Mouse (Mus musculus) kidney, adult 2 months (tissue): ENCODE results near the gene Btbd6.

Source experiments
- CTCF ChIP-seq: fragments of 200-500 bp; conservative IDR thresholded peaks from 2 replicates; pipeline ENCODE4 v1.5.1; 2011; ENCODE audit warnings: low read depth, mild to moderate bottlenecking, control low read depth, low read length, moderate library complexity, mixed read lengths; ENCODE audit not compliant: insufficient read depth, insufficient read length
- POLR2A ChIP-seq: fragments of 200-500 bp; IDR thresholded peaks from one replicate; pipeline ENCODE4 v1.6.1; 2011; ENCODE audit warnings: low read depth, low read length, control low read depth

GRCm38 (mm10) chr12:112929562-112930352 lies 46.5 kb upstream of the Btbd6 start, which contains the start of gene Jag2:
- TF ChIP-seq CTCF (no peak), POLR2A (no peak)
